ENCODE assay signal across 12 mouse cellular contexts in genomic region chr17:34813747-34814146, GRCm38 (mm10). TPM values are rescaled to one million over a fixed set of nuclear protein-coding genes. Genes with fewer than 3 reads are reported as not detected.
DNase-seq lines count a peak whose midpoint lies in the region; ATAC-seq and TF ChIP-seq lines count a peak whose summit lies in the region.
"Not testable (repeated sequence)": the region's sequence is repeated elsewhere in the genome, so short reads cannot be mapped to it uniquely, and the experiment has no call there.
"Had no signal": no experiment of that assay in that cellular context is flagged by ENCODE, and none has a peak within 500 bp of the region (broad histone marks: within the 10 kb centered on the region; RNA-seq: fewer than 3 reads in every experiment).

No protein-coding gene starts in this region.

- H3K4me3 ChIP-seq in ES-Bruce4 (ENCODE audit: low read depth, low read length); bone marrow, adult 2 months (replicated peaks; ENCODE audit: control insufficient read depth, low read depth, low read length); heart, postnatal 0 days (ENCODE audit: low read depth, low read length); lung, embryonic 14.5 days (ENCODE audit: low read depth, low read length): not testable (repeated sequence)

- DNase-seq in embryo, embryonic 10.5 days (ENCODE audit: low spot score), result peak; percentile 5
- DNase-seq in heart, postnatal 0 days (ENCODE audit: low spot score), result not testable (repeated sequence)
- peak; percentile 47 for DNase-seq in layer of hippocampus, adult 11-12 months (ENCODE audit: low spot score)
- peak; percentile 41 for DNase-seq in lung, embryonic 14.5 days
- peak; percentile 6 for DNase-seq in retina, postnatal 7 days (ENCODE audit: low read depth, low spot score)
- DNase-seq in thymus, postnatal 36 days, result peak; percentile 32 to 39

- H3K27me3 ChIP-seq in ES-Bruce4 (ENCODE audit: control insufficient read depth, insufficient read depth, low read length, poor library complexity, severe bottlenecking); heart, postnatal 0 days (ENCODE audit: control insufficient read depth, insufficient read depth, low read length); lung, embryonic 14.5 days (ENCODE audit: insufficient read depth, low read length): not testable (repeated sequence)

- TF ChIP-seq EP300 in ES-Bruce4 (IDR thresholded peaks at IDR 0.05; ENCODE audit: insufficient read depth, low read depth, low read length); heart, postnatal 0 days (IDR thresholded peaks at IDR 0.05; ENCODE audit: low read depth): not testable (repeated sequence)

- H3K4me2 ChIP-seq in heart, postnatal 0 days (ENCODE audit: low read depth, low read length); lung, embryonic 14.5 days: not testable (repeated sequence)

- WGBS in bone marrow, adult 2 months, result 55% methylated on average over 12 of the region's 12 CpGs
- WGBS in heart, postnatal 0 days, result 59% methylated on average over 12 of the region's 12 CpGs
- 62% methylated on average over 12 of the region's 12 CpGs for WGBS in lung, embryonic 14.5 days

- not testable (repeated sequence) for H3K27ac ChIP-seq in ES-Bruce4 (ENCODE audit: insufficient read depth, low read length); bone marrow, adult 2 months (ENCODE audit: control insufficient read depth, insufficient read depth, low read depth, low read length, poor library complexity); heart, postnatal 0 days (ENCODE audit: low read depth); lung, embryonic 14.5 days (ENCODE audit: low read depth)

- H3K4me1 ChIP-seq in ES-Bruce4 (ENCODE audit: control insufficient read depth, insufficient read depth, low read length); bone marrow, adult 2 months (ENCODE audit: control insufficient read depth, insufficient read depth, low read length); heart, postnatal 0 days (ENCODE audit: control insufficient read depth, insufficient read depth); lung, embryonic 14.5 days (ENCODE audit: insufficient read depth): not testable (repeated sequence)

- H3K9ac ChIP-seq in ES-Bruce4 (ENCODE audit: low read depth, poor library complexity, severe bottlenecking); heart, postnatal 0 days (replicated peaks; ENCODE audit: low read depth, low read length); lung, embryonic 14.5 days: not testable (repeated sequence)

- not testable (repeated sequence) for H3K9me3 ChIP-seq in ES-Bruce4 (replicated peaks; ENCODE audit: control insufficient read depth, insufficient read depth, low read length, poor library complexity, severe bottlenecking); heart, postnatal 0 days (replicated peaks; ENCODE audit: control insufficient read depth, low read length); lung, embryonic 14.5 days (ENCODE audit: low read depth, low read length)

- not testable (repeated sequence) for H3K36me3 ChIP-seq in ES-Bruce4 (ENCODE audit: control insufficient read depth, insufficient read depth, low read length, poor library complexity, severe bottlenecking); heart, postnatal 0 days (replicated peaks; ENCODE audit: control insufficient read depth, insufficient read depth, low read length); lung, embryonic 14.5 days (ENCODE audit: insufficient read depth)

- TF ChIP-seq POLR2A in ES-Bruce4 (IDR thresholded peaks at IDR 0.05; ENCODE audit: insufficient read depth, low read length); bone marrow, adult 2 months (IDR thresholded peaks at IDR 0.05; ENCODE audit: borderline replicate concordance, control insufficient read depth, low read depth, low read length): not testable (repeated sequence)

- TF ChIP-seq CTCF in ES-Bruce4 (IDR thresholded peaks at IDR 0.05; ENCODE audit: low read depth, low read length), result peak; percentile 75
- TF ChIP-seq CTCF in bone marrow, adult 2 months (IDR thresholded peaks at IDR 0.05; ENCODE audit: control insufficient read depth, insufficient read depth, low read length), result peak; percentile 62
- TF ChIP-seq CTCF in heart, postnatal 0 days (IDR thresholded peaks at IDR 0.05; ENCODE audit: low read depth), result peak; percentile 45
- TF ChIP-seq CTCF in lung, embryonic 14.5 days (IDR thresholded peaks at IDR 0.05; ENCODE audit: low read depth), result peak; percentile 71

- not testable (repeated sequence) for ATAC-seq in heart, postnatal 0 days (ENCODE audit: insufficient read depth, low read depth); lung, embryonic 14.5 days (ENCODE audit: insufficient read depth)

RNA-seq across cellular contexts. Expression of gene Cyp21a1, which starts 9.4 kb away (rescaled TPM):
- polyA plus RNA-seq in ES-Bruce4 (2011; ENCODE audit: insufficient read depth, insufficient read length, low read depth, missing spikeins), result not detected in 2 replicates
- not detected in 2 replicates for polyA plus RNA-seq in bone marrow, adult 2 months (2011; ENCODE audit: insufficient read depth, insufficient read length, low replicate concordance, missing spikeins)
- total RNA-seq in heart, postnatal 0 days (2014; rRNA removed; ENCODE audit: low replicate concordance), result not detected in 2 replicates
- polyA plus RNA-seq in heart, postnatal 0 days (2015; fragmentation: Nextera tagmentation; extraction: Ambion mirVana), result not detected in 2 replicates
- polyA plus RNA-seq in lung, embryonic 14.5 days (2014; fragmentation: Nextera tagmentation; extraction: Ambion mirVana), result not detected in 2 replicates
- total RNA-seq: heart, postnatal 25 days had no signal
- polyA plus RNA-seq: activated CD4-positive, CD25-positive, alpha-beta regulatory T cell, adult 4 months; embryonic facial prominence, embryonic 13.5 days; midbrain, embryonic 12.5 days had no signal

RNA-seq across cellular contexts. Expression of gene Stk19, which starts 23.0 kb away (rescaled TPM):
- polyA plus RNA-seq in ES-Bruce4 (2011; ENCODE audit: insufficient read depth, insufficient read length, low read depth, missing spikeins), result 18.7 and 25.8 TPM in 2 replicates
- 44.0 and 63.6 TPM in 2 replicates for polyA plus RNA-seq in bone marrow, adult 2 months (2011; ENCODE audit: insufficient read depth, insufficient read length, low replicate concordance, missing spikeins)
- total RNA-seq in heart, postnatal 0 days (2014; rRNA removed; ENCODE audit: low replicate concordance), result 2.6 and 9.2 TPM in 2 replicates
- 20.5 and 20.7 TPM in 2 replicates for polyA plus RNA-seq in heart, postnatal 0 days (2015; fragmentation: Nextera tagmentation; extraction: Ambion mirVana)
- polyA plus RNA-seq in lung, embryonic 14.5 days (2014; fragmentation: Nextera tagmentation; extraction: Ambion mirVana), result 22.2 and 25.0 TPM in 2 replicates

RNA-seq across cellular contexts. Expression of gene Dxo, which starts 23.1 kb away (rescaled TPM):
- polyA plus RNA-seq in ES-Bruce4 (2011; ENCODE audit: insufficient read depth, insufficient read length, low read depth, missing spikeins), result 22.6 and 24.5 TPM in 2 replicates
- 52.4 and 73.3 TPM in 2 replicates for polyA plus RNA-seq in bone marrow, adult 2 months (2011; ENCODE audit: insufficient read depth, insufficient read length, low replicate concordance, missing spikeins)
- total RNA-seq in heart, postnatal 0 days (2014; rRNA removed; ENCODE audit: low replicate concordance), result 19.2 and 22.3 TPM in 2 replicates
- polyA plus RNA-seq in heart, postnatal 0 days (2015; fragmentation: Nextera tagmentation; extraction: Ambion mirVana), result 23.0 and 24.3 TPM in 2 replicates
- polyA plus RNA-seq in lung, embryonic 14.5 days (2014; fragmentation: Nextera tagmentation; extraction: Ambion mirVana), result 56.0 and 71.5 TPM in 2 replicates

RNA-seq across cellular contexts. Expression of gene Skiv2l, which starts 36.3 kb away (rescaled TPM):
- polyA plus RNA-seq in ES-Bruce4 (2011; ENCODE audit: insufficient read depth, insufficient read length, low read depth, missing spikeins), result 12.7 and 13.1 TPM in 2 replicates
- 31.0 and 67.7 TPM in 2 replicates for polyA plus RNA-seq in bone marrow, adult 2 months (2011; ENCODE audit: insufficient read depth, insufficient read length, low replicate concordance, missing spikeins)
- 40.3 and 62.1 TPM in 2 replicates for total RNA-seq in heart, postnatal 0 days (2014; rRNA removed; ENCODE audit: low replicate concordance)
- polyA plus RNA-seq in heart, postnatal 0 days (2015; fragmentation: Nextera tagmentation; extraction: Ambion mirVana), result 15.9 and 18.7 TPM in 2 replicates
- 44.6 and 50.3 TPM in 2 replicates for polyA plus RNA-seq in lung, embryonic 14.5 days (2014; fragmentation: Nextera tagmentation; extraction: Ambion mirVana)

RNA-seq across cellular contexts. Expression of gene Nelfe, which starts 36.4 kb away (rescaled TPM):
- polyA plus RNA-seq in ES-Bruce4 (2011; ENCODE audit: insufficient read depth, insufficient read length, low read depth, missing spikeins), result 53.0 and 63.6 TPM in 2 replicates
- 13.1 and 42.2 TPM in 2 replicates for polyA plus RNA-seq in bone marrow, adult 2 months (2011; ENCODE audit: insufficient read depth, insufficient read length, low replicate concordance, missing spikeins)
- total RNA-seq in heart, postnatal 0 days (2014; rRNA removed; ENCODE audit: low replicate concordance), result 22.9 and 39.8 TPM in 2 replicates
- 36.3 and 39.9 TPM in 2 replicates for polyA plus RNA-seq in heart, postnatal 0 days (2015; fragmentation: Nextera tagmentation; extraction: Ambion mirVana)
- polyA plus RNA-seq in lung, embryonic 14.5 days (2014; fragmentation: Nextera tagmentation; extraction: Ambion mirVana), result 110 and 115 TPM in 2 replicates
